In genomic region chr9:96979417-96980030, GRCm38 (mm10) we compare ENCODE assay signal across 9 mouse cellular contexts. TPM values are rescaled to one million over a fixed set of nuclear protein-coding genes. Genes with fewer than 3 reads are reported as not detected.
DNase-seq lines count a peak whose midpoint lies in the region; ATAC-seq lines count a peak whose summit lies in the region.
"Had no signal": no experiment of that assay in that cellular context is flagged by ENCODE, and none has a peak within 500 bp of the region (broad histone marks: within the 10 kb centered on the region; RNA-seq: fewer than 3 reads in every experiment).

No protein-coding gene starts in this region.

- no peaks in the 10 kb centered on the region for H3K9me3 ChIP-seq in heart, embryonic 15.5 days (replicated peaks)
- H3K9me3 ChIP-seq in heart, embryonic 11.5 days (replicated peaks; ENCODE audit: control insufficient read depth, low read length), result no peaks in the 10 kb centered on the region
- no peaks in the 10 kb centered on the region for H3K9me3 ChIP-seq in embryonic facial prominence, embryonic 11.5 days (replicated peaks; ENCODE audit: control insufficient read depth, low read length)
- no peaks in the 10 kb centered on the region for H3K9me3 ChIP-seq in kidney, embryonic 15.5 days (replicated peaks)
- no peaks in the 10 kb centered on the region for H3K9me3 ChIP-seq in neural tube, embryonic 13.5 days

- H3K4me2 ChIP-seq in heart, embryonic 15.5 days, result no peak overlapping the region
- H3K4me2 ChIP-seq in heart, embryonic 11.5 days, result no peak overlapping the region
- H3K4me2 ChIP-seq in embryonic facial prominence, embryonic 11.5 days (ENCODE audit: low read depth, low read length), result no peak overlapping the region; the same call in 1 of the 2 replicates
- peak overlapping the region; percentile 31; the same call in 1 of the 2 replicates for H3K4me2 ChIP-seq in kidney, embryonic 15.5 days
- peak overlapping the region; percentile 28 for H3K4me2 ChIP-seq in neural tube, embryonic 13.5 days

- no peak overlapping the region for H3K9ac ChIP-seq in heart, embryonic 15.5 days
- H3K9ac ChIP-seq in heart, embryonic 11.5 days (ENCODE audit: low read depth, low read length), result no peak overlapping the region
- H3K9ac ChIP-seq in embryonic facial prominence, embryonic 11.5 days (replicated peaks; ENCODE audit: low read length), result no peak overlapping the region
- H3K9ac ChIP-seq in kidney, embryonic 15.5 days, result no peak overlapping the region
- H3K9ac ChIP-seq in neural tube, embryonic 13.5 days, result peak overlapping the region; percentile 54

- no peaks in the 10 kb centered on the region for H3K36me3 ChIP-seq in heart, embryonic 15.5 days
- no peaks in the 10 kb centered on the region for H3K36me3 ChIP-seq in heart, embryonic 11.5 days (ENCODE audit: control insufficient read depth, insufficient read depth, low read length)
- H3K36me3 ChIP-seq in embryonic facial prominence, embryonic 11.5 days (replicated peaks; ENCODE audit: control insufficient read depth, insufficient read depth, low read depth, low read length), result no peaks in the 10 kb centered on the region
- no peaks in the 10 kb centered on the region for H3K36me3 ChIP-seq in kidney, embryonic 15.5 days
- no peaks in the 10 kb centered on the region for H3K36me3 ChIP-seq in neural tube, embryonic 13.5 days

- no peak for DNase-seq in embryonic facial prominence, embryonic 11.5 days (ENCODE audit: low spot score)
- DNase-seq in right cerebral cortex, postnatal 14 days, result no peak
- no peak for DNase-seq in adrenal gland, postnatal 10 days
- DNase-seq: lung, adult 18-20 months had no signal

- no peak for ATAC-seq in heart, embryonic 15.5 days (replicated peaks; ENCODE audit: insufficient number of reproducible peaks, insufficient read depth, low FRiP score, low read depth)
- no peak for ATAC-seq in heart, embryonic 11.5 days (replicated peaks; ENCODE audit: insufficient number of reproducible peaks, low FRiP score, low TSS enrichment)
- ATAC-seq in embryonic facial prominence, embryonic 11.5 days (replicated peaks; ENCODE audit: insufficient number of reproducible peaks, low FRiP score, low TSS enrichment, low read depth), result no peak
- ATAC-seq in kidney, embryonic 15.5 days (replicated peaks; ENCODE audit: low FRiP score), result 0 out of 2 replicates have a peak, but pooled peaks have one; percentile 19
- no peak for ATAC-seq in neural tube, embryonic 13.5 days (ENCODE audit: low read depth)
- no peak for ATAC-seq in erythroid progenitor cell, adult 5-6 weeks (replicated peaks; ENCODE audit: low FRiP score, poor library complexity, severe bottlenecking)

- H3K27ac ChIP-seq in heart, embryonic 15.5 days, result peak overlapping the region; percentile 17; the same call in 1 of the 2 replicates
- H3K27ac ChIP-seq in heart, embryonic 11.5 days (ENCODE audit: low read depth, low read length), result no peak overlapping the region; the same call in 1 of the 2 replicates
- H3K27ac ChIP-seq in embryonic facial prominence, embryonic 11.5 days (replicated peaks; ENCODE audit: low read depth, low read length), result peak overlapping the region; percentile 75; the same call in 1 of the 2 replicates
- peak overlapping the region; percentile 80 for H3K27ac ChIP-seq in kidney, embryonic 15.5 days
- H3K27ac ChIP-seq in neural tube, embryonic 13.5 days (replicated peaks), result peak overlapping the region; percentile 86

- H3K4me3 ChIP-seq in heart, embryonic 15.5 days, result no peak overlapping the region
- no peak overlapping the region for H3K4me3 ChIP-seq in heart, embryonic 11.5 days (ENCODE audit: low read depth, low read length)
- H3K4me3 ChIP-seq in embryonic facial prominence, embryonic 11.5 days (ENCODE audit: low read depth, low read length), result no peak overlapping the region
- no peak overlapping the region for H3K4me3 ChIP-seq in kidney, embryonic 15.5 days (replicated peaks)
- H3K4me3 ChIP-seq in neural tube, embryonic 13.5 days, result no peak overlapping the region

- 40% methylated on average over 13 of the region's 13 CpGs for WGBS in heart, embryonic 15.5 days
- 39% methylated on average over 13 of the region's 13 CpGs for WGBS in heart, embryonic 11.5 days (ENCODE audit: insufficient replicate concordance)
- WGBS in embryonic facial prominence, embryonic 11.5 days, result 25% methylated on average over 13 of the region's 13 CpGs
- WGBS in kidney, embryonic 15.5 days, result 23% methylated on average over 13 of the region's 13 CpGs
- 8% methylated on average over 13 of the region's 13 CpGs for WGBS in neural tube, embryonic 13.5 days

- no peaks in the 10 kb centered on the region for H3K27me3 ChIP-seq in heart, embryonic 15.5 days
- H3K27me3 ChIP-seq in heart, embryonic 11.5 days (ENCODE audit: control insufficient read depth, insufficient read depth, low read length), result no peaks in the 10 kb centered on the region
- H3K27me3 ChIP-seq in embryonic facial prominence, embryonic 11.5 days (ENCODE audit: control insufficient read depth, insufficient read depth, low read length), result no peaks in the 10 kb centered on the region
- H3K27me3 ChIP-seq in kidney, embryonic 15.5 days, result no peaks in the 10 kb centered on the region
- no peaks in the 10 kb centered on the region for H3K27me3 ChIP-seq in neural tube, embryonic 13.5 days

- H3K4me1 ChIP-seq in heart, embryonic 15.5 days (replicated peaks), result peaks cover 81% of the 10 kb centered on the region
- H3K4me1 ChIP-seq in heart, embryonic 11.5 days (ENCODE audit: control insufficient read depth, insufficient read depth, low read length), result peaks cover 70% of the 10 kb centered on the region
- peaks cover 27% of the 10 kb centered on the region for H3K4me1 ChIP-seq in embryonic facial prominence, embryonic 11.5 days (ENCODE audit: control insufficient read depth, insufficient read depth, low read length)
- H3K4me1 ChIP-seq in kidney, embryonic 15.5 days, result peaks cover 73% of the 10 kb centered on the region
- H3K4me1 ChIP-seq in neural tube, embryonic 13.5 days (replicated peaks), result peaks cover 91% of the 10 kb centered on the region

RNA-seq across cellular contexts. Expression of gene Spsb4, which starts 39.1 kb away (rescaled TPM):
- 48.1 and 49.3 TPM in 2 replicates for polyA plus RNA-seq in heart, embryonic 15.5 days (2015; fragmentation: Nextera tagmentation; extraction: Ambion mirVana)
- polyA plus RNA-seq in heart, embryonic 11.5 days (2014; fragmentation: Nextera tagmentation; extraction: Ambion mirVana), result 42.0 and 48.3 TPM in 2 replicates
- polyA plus RNA-seq in embryonic facial prominence, embryonic 11.5 days (2014; fragmentation: Nextera tagmentation; extraction: Ambion mirVana), result 39.7 TPM in 2 replicates
- polyA plus RNA-seq in kidney, embryonic 15.5 days (2015; fragmentation: Nextera tagmentation; extraction: Ambion mirVana), result 56.8 and 58.0 TPM in 2 replicates
- 59.6 and 62.4 TPM in 2 replicates for polyA plus RNA-seq in neural tube, embryonic 13.5 days (2015; fragmentation: Nextera tagmentation; extraction: Ambion mirVana)
- 1 to 10 TPM; 1.5 to 3.5 TPM for total RNA-seq in adrenal gland, postnatal 10 days (2021)
- total RNA-seq in erythroid progenitor cell, adult 5-6 weeks (2015; ENCODE audit: low replicate concordance), result 3.4 TPM in 1 of 2 replicates, not detected in the other
- total RNA-seq in erythroid progenitor cell, adult 5-6 weeks (2017; ENCODE audit: low replicate concordance), result not detected in 2 replicates

Comparison
In these comparisons a context has a peak if more than half of its experiments do, and no peak if none do; other contexts are left out.
1. H3K4me2 ChIP-seq: peak in kidney, embryonic 15.5 days (single experiment) and neural tube, embryonic 13.5 days (single experiment); none in heart, embryonic 15.5 days (single experiment), heart, embryonic 11.5 days (single experiment) and embryonic facial prominence, embryonic 11.5 days (single experiment).